12 mouse cellular contexts compared by ENCODE assay signal in genomic region chr2:161704811-161705210, GRCm38 (mm10).
A peak's percentile ranks its signal among the peaks of the same experiment; 100 is the strongest.
DNase-seq lines count a peak whose midpoint lies in the region; ATAC-seq lines count a peak whose summit lies in the region.
"Had no signal": no experiment of that assay in that cellular context is flagged by ENCODE, and none has a peak within 500 bp of the region (broad histone marks: within the 10 kb centered on the region; RNA-seq: fewer than 3 reads in every experiment).

No protein-coding gene starts in this region.

- 25% methylated on average over 8 of the region's 8 CpGs for WGBS in heart, embryonic 15.5 days
- 15% methylated on average over 8 of the region's 8 CpGs for WGBS in midbrain, embryonic 16.5 days
- WGBS in midbrain, embryonic 11.5 days = 16% methylated on average over 8 of the region's 8 CpGs
- WGBS in neural tube, embryonic 15.5 days = 28% methylated on average over 8 of the region's 8 CpGs

- H3K36me3 ChIP-seq in heart, embryonic 15.5 days = no peaks in the 10 kb centered on the region
- no peaks in the 10 kb centered on the region for H3K36me3 ChIP-seq in midbrain, embryonic 16.5 days (ENCODE audit: control insufficient read depth, insufficient read depth, low read length)
- H3K36me3 ChIP-seq in midbrain, embryonic 11.5 days (ENCODE audit: control insufficient read depth, insufficient read depth, low read length) = no peaks in the 10 kb centered on the region
- H3K36me3 ChIP-seq in neural tube, embryonic 15.5 days = no peaks in the 10 kb centered on the region
- H3K36me3 ChIP-seq: hindbrain, embryonic 13.5 days; limb, embryonic 15.5 days had no signal

- DNase-seq in embryo, embryonic 10.5 days (ENCODE audit: low spot score) = peak; percentile 2
- no peak for DNase-seq in embryo, embryonic 11 days
- DNase-seq in heart, adult 11 months = no peak
- DNase-seq in midbrain, embryonic 11.5 days (ENCODE audit: low spot score, missing footprints) = no peak
- DNase-seq: thymus, postnatal 25 days had no signal

- ATAC-seq in heart, embryonic 15.5 days (replicated peaks; ENCODE audit: insufficient number of reproducible peaks, insufficient read depth, low FRiP score, low read depth) = no peak
- no peak for ATAC-seq in midbrain, embryonic 16.5 days
- no peak for ATAC-seq in midbrain, embryonic 11.5 days (ENCODE audit: low FRiP score)
- no peak for ATAC-seq in neural tube, embryonic 15.5 days (ENCODE audit: low FRiP score)

- peaks cover 10% of the 10 kb centered on the region for H3K4me1 ChIP-seq in heart, embryonic 15.5 days (replicated peaks)
- peaks cover 17% of the 10 kb centered on the region for H3K4me1 ChIP-seq in midbrain, embryonic 16.5 days (ENCODE audit: control insufficient read depth, insufficient read depth, low read length)
- H3K4me1 ChIP-seq in midbrain, embryonic 11.5 days (ENCODE audit: control insufficient read depth, insufficient read depth, low read length) = peaks cover 2% of the 10 kb centered on the region; the same call in 1 of the 2 replicates
- peaks cover 16% of the 10 kb centered on the region for H3K4me1 ChIP-seq in neural tube, embryonic 15.5 days

- no peak overlapping the region for H3K9ac ChIP-seq in heart, embryonic 15.5 days
- no peak overlapping the region for H3K9ac ChIP-seq in midbrain, embryonic 16.5 days (ENCODE audit: low read depth, low read length)
- H3K9ac ChIP-seq in midbrain, embryonic 11.5 days (ENCODE audit: low read length) = no peak overlapping the region
- no peak overlapping the region for H3K9ac ChIP-seq in neural tube, embryonic 15.5 days (replicated peaks)
- H3K9ac ChIP-seq: hindbrain, embryonic 13.5 days; limb, embryonic 15.5 days had no signal

- no peaks in the 10 kb centered on the region for H3K27me3 ChIP-seq in heart, embryonic 15.5 days
- no peaks in the 10 kb centered on the region for H3K27me3 ChIP-seq in midbrain, embryonic 16.5 days (ENCODE audit: control insufficient read depth, insufficient read depth, low read depth, low read length)
- peaks cover 12% of the 10 kb centered on the region; the same call in 1 of the 2 replicates for H3K27me3 ChIP-seq in midbrain, embryonic 11.5 days (ENCODE audit: control insufficient read depth, insufficient read depth, low read length)
- no peaks in the 10 kb centered on the region for H3K27me3 ChIP-seq in neural tube, embryonic 15.5 days (replicated peaks)
- H3K27me3 ChIP-seq: hindbrain, embryonic 13.5 days; limb, embryonic 15.5 days; Patski had no signal

- H3K9me3 ChIP-seq in heart, embryonic 15.5 days (replicated peaks) = no peaks in the 10 kb centered on the region
- no peaks in the 10 kb centered on the region for H3K9me3 ChIP-seq in midbrain, embryonic 16.5 days (replicated peaks; ENCODE audit: control insufficient read depth, low read length, poor library complexity, severe bottlenecking)
- no peaks in the 10 kb centered on the region for H3K9me3 ChIP-seq in midbrain, embryonic 11.5 days (ENCODE audit: control insufficient read depth, low read length)
- no peaks in the 10 kb centered on the region for H3K9me3 ChIP-seq in neural tube, embryonic 15.5 days (replicated peaks)
- H3K9me3 ChIP-seq: hindbrain, embryonic 13.5 days; limb, embryonic 15.5 days had no signal

- H3K4me3 ChIP-seq in heart, embryonic 15.5 days = no peak overlapping the region
- no peak overlapping the region for H3K4me3 ChIP-seq in midbrain, embryonic 16.5 days (ENCODE audit: low read depth, low read length)
- no peak overlapping the region for H3K4me3 ChIP-seq in midbrain, embryonic 11.5 days (ENCODE audit: low read depth, low read length)
- H3K4me3 ChIP-seq in neural tube, embryonic 15.5 days (replicated peaks) = no peak overlapping the region
- H3K4me3 ChIP-seq: hindbrain, embryonic 13.5 days; limb, embryonic 15.5 days had no signal

- H3K27ac ChIP-seq in heart, embryonic 15.5 days = peak overlapping the region; percentile 11; the same call in 1 of the 2 replicates
- no peak overlapping the region for H3K27ac ChIP-seq in midbrain, embryonic 16.5 days (ENCODE audit: low read length)
- no peak overlapping the region for H3K27ac ChIP-seq in midbrain, embryonic 11.5 days (ENCODE audit: low read depth, low read length)
- H3K27ac ChIP-seq in neural tube, embryonic 15.5 days (replicated peaks) = 0 out of 2 replicates have a peak overlapping the region, but pooled peaks have one; percentile 8
- H3K27ac ChIP-seq: hindbrain, embryonic 13.5 days; limb, embryonic 15.5 days; macrophage had no signal

- peak overlapping the region; percentile 34 for H3K4me2 ChIP-seq in heart, embryonic 15.5 days
- H3K4me2 ChIP-seq in midbrain, embryonic 16.5 days (ENCODE audit: low read length) = peak overlapping the region; percentile 13; the same call in 1 of the 2 replicates
- no peak overlapping the region for H3K4me2 ChIP-seq in midbrain, embryonic 11.5 days
- no peak overlapping the region for H3K4me2 ChIP-seq in neural tube, embryonic 15.5 days
- H3K4me2 ChIP-seq: hindbrain, embryonic 13.5 days; limb, embryonic 15.5 days had no signal

Comparison
In these comparisons a context has a peak if more than half of its experiments do, and no peak if none do; other contexts are left out.
1. H3K4me2 ChIP-seq: peak in heart, embryonic 15.5 days (single experiment) and midbrain, embryonic 16.5 days (single experiment); none in midbrain, embryonic 11.5 days (single experiment) and neural tube, embryonic 15.5 days (single experiment).
2. H3K27ac ChIP-seq: peak in heart, embryonic 15.5 days (single experiment) and neural tube, embryonic 15.5 days (single experiment); none in midbrain, embryonic 16.5 days (single experiment) and midbrain, embryonic 11.5 days (single experiment).